Mouse (Mus musculus): ENCODE results near the gene Eef1e1.

GRCm38 (mm10) chr13:38602243-38602832 lies 56.5 kb downstream of the Eef1e1 start:
- TF ChIP-seq CTCF (IDR thresholded peaks at IDR 0.05; ENCODE audit: insufficient read depth, low read length): no peak
- TF ChIP-seq POLR2A (IDR thresholded peaks at IDR 0.05; ENCODE audit: borderline replicate concordance, extremely low read depth, low read depth, low read length): no peak
